Mouse (Mus musculus) skeletal muscle tissue, adult 2 months (tissue): ENCODE data around the gene Apex1.
"Not testable (repeated sequence)": the region's sequence is repeated elsewhere in the genome, so short reads cannot be mapped to it uniquely, and the experiment has no call there.

Experiments
- DNase-seq: peaks from one replicate; pipeline ENCODE4 v3.0.0-alpha.2; 2012; ENCODE audit warnings: low read depth, low spot score

The Apex1 gene

DNA sequence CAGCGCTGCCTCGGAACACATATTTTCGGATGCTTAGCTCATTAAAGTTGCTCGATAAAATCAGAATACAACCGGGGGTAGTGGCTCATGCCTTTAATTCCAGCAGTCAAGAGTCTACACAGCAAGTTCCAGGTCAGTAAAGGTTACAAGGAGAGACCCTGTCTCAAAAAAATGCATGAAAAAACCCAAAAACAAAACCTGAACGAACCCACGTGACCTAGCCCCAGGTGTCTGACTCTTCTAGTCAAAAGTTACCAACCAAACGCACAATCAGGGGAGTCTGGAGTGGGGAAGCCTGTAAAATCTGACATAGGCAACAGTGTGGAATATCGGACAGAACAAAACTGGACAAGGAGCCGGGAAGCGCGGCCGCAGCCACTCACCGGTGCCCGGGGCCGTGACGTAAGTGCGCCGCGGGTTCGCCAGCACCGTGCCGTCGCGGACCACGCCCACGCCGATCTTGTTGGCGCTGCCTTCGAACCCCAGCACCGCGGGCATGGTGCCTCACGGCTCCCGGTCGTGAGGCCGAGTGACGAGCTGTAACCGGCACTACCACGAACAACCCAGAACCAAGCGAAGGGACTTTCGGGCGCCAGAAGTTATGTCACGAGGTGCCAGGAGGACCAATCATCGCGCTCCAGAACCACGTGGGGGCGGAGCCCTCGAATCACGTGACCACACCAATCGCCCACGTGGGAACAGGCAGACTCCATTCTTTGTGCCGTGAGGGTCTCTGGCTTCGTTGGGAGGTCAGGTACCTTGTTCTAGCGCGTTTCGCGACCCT lies at the start of gene Apex1, which contains the start of gene Osgep:
Gene Apex1, plus strand, starts transcription at position 688 of the 784 bp plus-strand sequence.
Gene Osgep, minus strand, starts transcription at position 613 of the 784 bp plus-strand sequence.
- DNase-seq: peak; percentile 96

DNA sequence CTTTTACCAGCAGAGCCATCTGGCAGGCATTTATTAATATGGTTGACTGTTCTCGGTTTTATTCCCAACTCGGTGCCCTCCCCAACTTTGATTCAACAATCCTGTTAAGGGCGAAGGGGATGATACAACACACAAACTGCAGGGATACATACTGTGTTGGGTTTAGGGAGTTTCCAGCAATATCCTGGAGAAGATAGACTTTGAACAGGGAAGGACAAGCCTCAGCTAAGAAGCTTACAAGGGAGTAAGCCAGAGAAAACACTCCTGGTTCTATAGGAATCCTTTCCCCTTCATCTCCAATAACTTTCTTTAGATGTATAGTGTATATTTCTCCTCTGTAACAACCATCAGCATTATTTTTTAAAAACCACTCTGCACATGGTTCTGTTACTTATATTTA lies 49.6 kb upstream of the Apex1 start:
- no peak for DNase-seq

DNA sequence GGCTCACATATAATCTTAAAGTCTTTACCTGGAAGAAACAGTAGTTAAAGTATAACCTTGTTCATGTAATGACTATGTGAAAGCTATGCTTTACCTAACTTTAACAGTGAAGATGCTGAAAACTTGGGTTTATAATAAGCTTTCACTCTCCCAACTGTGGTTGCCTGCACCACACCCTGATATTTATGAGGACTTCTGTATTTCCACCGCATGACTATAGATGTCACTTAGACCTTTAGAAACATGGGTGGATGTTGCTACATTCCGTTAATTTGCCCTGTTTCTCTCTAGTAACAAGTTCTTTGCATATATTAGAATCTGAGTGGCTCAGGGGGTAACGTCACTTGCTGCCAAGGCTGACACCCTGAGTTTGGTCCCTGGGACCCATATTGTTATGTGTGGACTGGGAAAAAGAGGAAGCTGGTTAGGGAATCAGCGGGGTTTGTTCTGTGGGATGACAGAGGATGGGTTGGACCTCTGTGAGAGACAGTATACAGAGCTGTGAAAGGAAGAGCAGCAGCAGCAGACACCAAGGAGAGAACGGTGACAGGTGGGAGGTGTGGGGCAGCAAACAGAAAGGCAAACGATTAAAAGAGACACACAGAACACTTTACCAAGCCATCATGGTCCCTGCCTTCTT lies 49.1 kb upstream of the Apex1 start:
- no peak for DNase-seq

DNA sequence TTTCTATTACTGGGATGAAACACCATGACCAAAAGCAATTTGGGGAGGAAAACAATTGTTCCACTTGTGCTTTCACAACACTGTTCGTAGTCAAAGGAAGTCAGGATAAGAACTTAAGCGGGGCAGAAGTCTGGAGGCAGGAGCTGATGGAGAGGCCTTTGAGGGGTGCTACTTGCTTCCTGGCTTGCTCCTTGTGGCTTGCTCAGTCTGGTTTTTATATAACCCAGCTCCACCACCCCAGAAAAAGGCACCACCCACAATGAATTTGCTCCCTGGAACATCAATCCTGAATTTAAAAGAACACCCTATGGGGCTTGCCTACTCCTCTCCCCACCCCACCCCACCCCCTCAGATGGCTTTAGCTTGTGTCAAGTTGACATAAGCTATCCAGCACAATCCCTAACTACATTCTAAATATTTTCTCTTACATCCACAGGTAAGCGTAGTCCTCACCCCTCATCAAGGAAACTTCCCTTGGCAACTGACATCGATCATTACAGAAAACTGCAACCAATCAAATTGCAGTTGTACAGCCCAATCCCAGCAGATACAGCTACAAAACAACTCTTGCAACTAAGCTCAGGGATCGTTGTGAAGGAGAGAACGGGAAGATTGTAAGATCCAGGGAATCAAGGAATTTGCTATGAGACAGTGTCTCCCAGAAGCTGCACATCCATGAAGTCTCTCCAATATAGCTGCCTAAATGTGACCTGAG lies 48.4 kb upstream of the Apex1 start:
- no peak for DNase-seq

DNA sequence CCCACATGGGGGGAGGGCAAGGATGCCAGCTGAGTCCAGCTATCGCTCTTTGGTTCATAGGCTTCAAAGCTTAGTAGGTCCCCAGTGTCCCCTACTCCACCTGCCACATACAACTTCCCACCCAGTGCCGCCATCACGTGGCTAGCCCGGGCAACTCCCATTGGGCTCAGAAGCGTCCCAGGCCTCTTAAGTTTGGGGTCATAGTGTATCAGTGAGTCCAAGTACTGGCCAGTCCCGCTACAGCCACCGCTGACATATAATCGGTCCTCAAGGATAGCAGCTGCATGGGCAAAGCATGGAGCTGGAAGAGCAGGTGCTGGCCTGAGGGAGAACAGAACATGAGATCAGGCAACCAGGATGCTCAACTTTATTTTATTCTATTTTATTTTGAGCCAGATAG lies 33.1 kb upstream of the Apex1 start:
- no peak for DNase-seq

DNA sequence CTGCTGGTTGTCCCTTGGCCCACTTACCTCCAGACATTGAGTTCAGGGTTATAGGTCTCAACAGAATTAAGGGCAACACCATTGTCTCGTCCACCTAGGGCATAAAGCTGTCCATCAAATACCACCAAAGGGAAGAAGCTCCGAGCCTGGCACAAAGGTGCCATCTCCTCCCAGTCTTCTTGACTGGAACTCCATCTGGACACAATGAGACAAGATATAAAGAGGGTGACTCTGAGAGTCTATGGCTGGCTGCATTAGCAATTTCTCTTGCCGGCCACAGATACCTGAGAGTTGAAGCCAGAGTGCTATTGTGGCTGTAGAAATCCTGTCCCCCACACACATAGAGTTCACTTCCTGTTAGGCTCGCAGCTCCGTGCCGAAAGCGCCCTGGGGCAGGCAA lies 32.7 kb upstream of the Apex1 start:
- no peak for DNase-seq

DNA sequence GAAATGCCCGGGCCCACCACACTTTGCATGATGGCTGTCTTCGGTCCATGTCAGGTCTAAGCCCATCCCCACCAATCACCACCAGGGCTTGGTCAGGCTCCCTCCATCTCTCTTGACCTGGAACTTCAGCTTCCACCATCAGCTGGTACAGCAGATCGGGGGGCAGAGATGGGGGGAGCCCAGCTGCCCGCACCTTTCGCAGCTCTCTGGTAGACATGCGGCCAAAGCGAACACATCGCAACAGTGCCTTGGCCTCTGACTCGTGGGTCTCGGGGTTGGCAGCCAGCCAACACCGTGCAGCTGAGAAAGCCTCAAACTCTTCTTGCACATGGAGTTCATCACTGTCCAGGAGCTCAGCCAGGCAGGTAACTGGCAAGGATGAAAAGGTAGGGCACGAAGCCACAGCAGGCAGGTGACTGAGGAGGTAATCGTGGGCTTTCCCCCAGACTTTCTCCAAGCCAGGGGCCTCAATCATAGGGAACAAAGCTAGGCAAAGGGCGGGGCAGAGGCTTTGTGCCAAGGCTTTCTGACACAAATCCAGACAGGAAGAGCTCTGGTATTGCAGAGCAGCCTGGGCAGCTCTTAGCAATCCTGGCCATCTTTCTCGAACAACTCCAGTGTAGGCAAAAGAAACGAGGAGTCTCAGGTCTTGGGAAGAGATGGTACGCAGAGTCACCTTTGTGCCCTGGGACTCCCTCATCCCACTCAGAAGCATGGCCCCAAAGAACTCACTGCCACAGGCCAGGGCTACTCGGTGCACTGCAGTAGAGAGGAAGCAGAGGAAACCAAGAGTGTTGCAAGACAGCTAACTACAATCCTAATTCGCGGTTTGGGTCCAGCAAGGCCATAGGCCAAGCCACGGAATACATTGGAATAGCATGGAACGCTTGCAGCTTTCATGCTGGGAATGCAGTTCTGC lies 32.0 kb upstream of the Apex1 start:
- no peak for DNase-seq

DNA sequence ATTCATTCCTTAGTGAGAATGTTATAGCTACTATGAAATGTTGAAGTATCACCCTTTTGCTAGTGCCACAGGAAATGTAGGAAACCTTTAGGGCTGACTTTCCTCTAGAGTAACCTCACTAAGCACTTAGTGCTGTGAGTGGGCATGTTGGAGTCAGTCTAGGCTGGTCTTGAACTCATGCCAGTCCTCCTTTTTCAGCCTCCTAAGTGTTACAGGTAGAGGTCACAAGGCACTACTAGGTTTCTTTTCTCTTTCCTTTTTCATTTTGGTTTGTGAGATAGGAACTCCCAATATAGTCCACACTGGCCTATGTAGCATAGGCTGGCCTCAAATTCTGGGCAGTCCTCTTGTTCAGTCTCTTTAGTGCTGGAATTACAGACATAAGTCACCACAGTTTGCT lies 29.4 kb upstream of the Apex1 start:
- no peak for DNase-seq

DNA sequence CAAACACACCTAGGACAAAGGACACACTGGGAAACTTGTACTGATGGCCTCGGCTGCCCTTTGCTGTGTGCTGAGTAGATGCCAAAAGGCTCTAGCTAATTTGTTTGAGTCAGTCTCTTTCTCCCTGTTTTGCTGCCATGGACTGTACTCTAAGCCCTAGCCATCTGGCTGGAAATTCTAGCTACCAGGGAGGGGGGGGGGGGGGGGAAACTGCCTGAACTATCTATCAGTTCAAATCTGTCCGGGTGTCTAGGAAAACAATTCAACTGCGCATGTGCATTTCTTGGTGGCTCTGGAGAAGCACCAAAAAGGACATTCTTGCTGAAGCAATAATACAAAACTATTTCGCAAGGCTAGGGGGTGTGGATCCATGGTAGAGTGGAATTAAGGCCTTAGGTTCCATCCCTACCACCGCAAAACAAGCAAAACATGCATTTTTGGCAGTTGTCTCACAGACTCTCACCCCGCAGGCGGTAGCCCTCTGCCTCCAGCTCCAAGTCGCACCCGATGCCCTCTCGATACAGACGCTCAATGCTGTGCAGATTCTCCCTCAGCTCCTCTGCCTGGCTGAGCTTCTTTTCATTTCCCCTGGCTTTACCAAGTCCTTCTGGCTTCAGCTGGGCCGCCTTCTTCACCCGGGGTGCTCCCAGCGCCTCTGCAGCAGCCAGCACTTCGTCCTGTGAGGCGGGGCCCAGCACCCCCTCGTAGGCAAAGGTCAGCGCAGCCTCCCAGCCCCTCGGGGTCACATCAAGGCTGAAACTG lies 28.6 kb upstream of the Apex1 start:
- DNase-seq: peak; percentile 96

DNA sequence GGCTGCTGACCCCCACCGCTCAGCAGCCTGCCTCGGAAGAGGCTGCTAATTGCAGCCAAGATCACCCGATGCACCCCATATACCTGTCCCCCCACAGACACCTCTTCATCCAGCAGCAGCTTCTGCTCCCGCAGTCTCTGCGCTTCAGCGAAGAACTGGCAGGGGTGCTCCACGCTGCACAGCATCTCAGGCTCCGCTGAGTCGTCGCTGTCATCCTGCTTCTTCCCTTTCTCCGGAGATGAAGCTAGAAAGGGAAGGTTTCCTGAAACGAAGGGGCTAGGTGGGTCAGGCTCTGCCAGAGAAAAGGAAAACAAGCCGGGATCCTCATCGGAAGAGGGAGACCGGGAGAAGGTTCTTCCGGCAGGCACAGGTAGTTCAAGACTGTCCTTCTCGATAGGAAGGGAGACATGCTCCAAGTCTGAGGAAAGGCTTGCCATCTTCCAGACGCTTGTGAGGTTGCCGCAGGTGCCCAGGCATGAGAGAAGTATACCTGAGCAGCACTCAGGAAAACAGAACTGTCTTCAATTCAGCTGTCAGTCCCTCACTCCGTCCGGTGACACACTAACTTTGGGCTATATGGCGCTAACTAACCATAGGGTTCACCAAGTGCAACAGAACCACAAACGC lies 27.9 kb upstream of the Apex1 start:
- peak; percentile 37 for DNase-seq

DNA sequence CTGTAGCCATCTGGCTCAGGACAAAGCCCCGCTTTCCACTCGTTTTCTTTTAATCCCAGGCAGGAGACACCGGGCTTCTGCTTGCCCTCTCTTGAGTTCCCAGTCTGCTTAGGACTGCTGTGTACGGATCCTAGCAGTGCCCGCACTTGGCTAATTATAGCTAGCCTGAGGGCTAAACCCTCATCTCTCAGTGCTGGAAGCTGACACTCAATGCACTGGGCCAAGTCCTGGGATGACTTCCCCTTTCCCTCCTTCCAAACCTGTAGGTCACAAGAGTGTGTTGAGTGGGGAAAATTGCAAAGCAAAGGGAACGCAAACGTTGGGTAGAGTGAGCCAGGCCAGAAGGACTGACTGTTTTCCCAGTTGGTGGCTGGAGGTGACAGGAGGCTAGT lies 27.4 kb upstream of the Apex1 start, which contains the start of gene Klhl33:
Gene Klhl33, minus strand, starts transcription at position 134 of the 392 bp plus-strand sequence.
- DNase-seq: peak; percentile 85

DNA sequence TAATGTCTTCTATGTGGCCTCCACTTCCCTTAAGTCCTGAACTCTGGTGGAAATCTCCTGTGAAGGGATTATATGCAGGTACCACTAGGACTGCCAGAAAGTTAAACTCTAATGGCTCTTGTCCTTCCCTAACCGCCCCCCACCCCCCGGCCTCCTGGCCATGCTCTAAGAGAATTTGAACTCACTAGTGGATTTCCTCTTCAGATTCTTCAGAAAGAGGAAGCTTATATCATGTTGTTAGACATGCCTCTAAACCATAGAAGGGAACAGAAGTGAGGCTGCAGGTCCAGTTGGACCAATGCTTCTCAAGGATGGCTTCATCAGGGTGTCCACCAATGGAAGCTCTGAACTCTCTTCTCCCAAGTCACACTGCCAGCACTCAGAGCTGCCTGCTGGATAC lies 26.8 kb upstream of the Apex1 start:
- DNase-seq: not testable (repeated sequence)

DNA sequence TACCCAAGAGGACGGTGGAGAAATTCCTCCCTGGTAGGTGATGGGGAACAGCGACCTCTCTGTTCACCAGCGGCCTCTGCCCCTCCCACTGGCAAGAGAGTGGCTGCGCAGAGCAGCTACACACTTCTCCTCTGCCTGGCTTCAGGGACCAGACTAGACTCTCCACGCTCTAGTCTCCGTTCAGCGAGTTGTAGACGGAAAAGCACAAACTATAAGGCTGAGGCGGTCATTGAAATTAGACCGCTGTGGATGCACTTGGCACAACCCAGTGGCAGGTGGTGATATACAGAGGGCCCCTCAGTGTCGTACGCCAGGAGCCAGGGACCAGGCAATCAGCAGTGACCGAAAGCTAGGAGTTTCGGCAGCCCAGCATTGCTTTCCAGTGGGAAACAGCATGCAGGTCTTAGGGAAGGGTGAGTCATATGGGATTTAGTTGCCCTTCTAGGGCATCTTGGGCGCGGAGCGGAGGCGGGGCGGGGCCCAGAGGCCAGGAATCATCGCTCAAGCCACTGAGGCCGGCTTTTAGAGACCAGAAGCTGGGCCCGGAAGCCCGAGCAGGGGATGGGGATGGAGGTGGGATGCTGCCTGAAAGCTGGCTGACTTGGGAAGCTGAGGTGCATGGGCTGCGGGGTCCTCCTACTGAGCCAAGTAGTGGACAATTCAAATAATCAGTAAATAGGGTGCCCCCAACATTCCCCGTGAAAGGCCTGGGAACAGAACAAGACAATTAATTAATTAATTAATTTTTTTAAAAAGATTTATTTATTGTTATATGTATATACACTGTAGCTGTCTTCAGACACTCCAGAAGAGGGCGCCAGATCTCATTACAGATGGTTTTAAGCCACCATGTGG lies 20.6 kb upstream of the Apex1 start:
- peak; percentile 49 for DNase-seq

DNA sequence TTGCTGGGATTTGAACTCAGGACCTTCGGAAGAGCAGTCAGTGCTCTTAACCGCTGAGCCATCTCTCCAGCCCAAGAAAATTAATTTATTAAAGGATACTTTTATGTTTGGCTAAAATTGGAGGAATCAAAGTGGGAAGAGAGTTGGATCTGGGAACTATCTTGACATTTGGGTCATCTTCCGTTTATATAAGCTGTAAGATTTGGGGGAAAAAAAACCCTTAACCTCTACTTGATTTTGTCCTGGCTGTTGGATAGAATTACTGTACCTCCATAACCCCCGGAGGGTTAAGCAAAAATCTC lies 20.0 kb upstream of the Apex1 start:
- no peak for DNase-seq

DNA sequence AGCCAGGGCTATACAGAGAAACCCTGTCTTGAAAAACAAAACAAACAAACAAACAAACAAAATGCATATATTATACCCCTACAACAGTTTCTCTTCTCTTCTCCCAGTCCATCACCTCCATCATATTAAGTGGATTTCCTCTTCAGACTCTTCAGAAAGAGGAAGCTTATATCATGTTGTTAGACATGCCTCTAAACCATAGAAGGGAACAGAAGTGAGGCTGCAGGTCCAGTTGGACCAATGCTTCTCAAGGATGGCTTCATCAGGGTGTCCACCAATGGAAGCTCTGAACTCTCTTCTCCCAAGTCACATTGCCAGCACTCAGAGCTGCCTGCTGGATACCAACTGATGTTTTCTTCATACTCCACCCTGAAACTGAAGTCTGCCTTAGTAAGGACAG lies 19.4 kb upstream of the Apex1 start:
- not testable (repeated sequence) for DNase-seq

DNA sequence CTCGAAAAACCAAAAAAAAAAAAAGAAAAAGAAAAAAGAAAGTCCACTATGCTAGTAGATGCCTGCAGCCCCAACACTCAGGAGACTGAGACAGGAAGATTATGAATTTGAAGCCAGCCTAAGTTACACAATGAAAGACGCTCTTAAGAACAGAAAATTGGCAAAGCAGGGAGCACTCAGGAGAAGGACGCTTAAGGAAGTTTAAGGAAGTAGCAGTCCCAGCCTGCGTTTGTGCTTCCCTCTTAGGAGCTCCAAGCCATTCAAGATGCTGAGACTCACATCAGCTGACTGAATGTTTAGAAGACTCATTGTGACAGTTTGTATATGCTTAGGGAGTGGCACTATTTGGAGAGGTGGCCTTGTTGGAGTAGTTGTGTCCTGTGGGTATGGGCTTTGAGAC lies 16.6 kb upstream of the Apex1 start:
- no peak for DNase-seq

DNA sequence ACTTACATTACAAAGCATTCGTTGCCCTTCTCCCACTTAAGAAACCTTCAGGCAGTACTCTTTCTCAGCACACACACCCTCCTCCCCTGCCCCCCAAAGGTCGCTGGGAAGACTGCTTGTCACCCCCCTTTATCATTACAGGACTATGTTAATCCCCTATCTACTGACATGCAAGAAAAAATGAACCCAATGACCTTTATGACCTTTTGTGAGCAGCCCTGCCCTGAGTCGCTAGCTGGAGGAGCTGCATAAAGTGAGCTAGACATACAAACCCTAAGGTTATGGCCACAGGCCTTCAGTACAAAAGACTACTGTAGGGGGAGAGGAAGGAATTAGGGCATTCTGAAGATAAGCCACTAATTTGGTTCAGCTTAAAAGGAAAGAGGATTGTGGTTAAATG lies 13.4 kb upstream of the Apex1 start:
- no peak for DNase-seq

DNA sequence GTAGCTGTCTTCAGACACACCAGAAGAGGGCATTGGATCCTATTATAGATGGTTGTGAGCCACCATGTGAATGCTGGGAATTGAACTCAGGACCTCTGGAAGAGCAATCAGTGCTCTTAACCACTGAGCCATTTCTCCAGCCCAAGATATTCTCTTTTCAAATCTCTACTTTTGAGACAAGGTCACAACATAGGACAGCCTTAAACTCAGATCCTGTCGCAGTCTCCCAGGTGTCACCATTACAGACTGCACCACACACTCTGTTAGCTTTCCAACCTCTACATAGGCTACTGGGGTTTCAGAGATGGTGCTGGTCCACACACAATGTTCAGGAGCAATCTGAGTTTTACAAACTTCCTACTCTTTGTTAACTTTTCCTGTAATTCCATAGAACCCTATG lies 1.3 kb upstream of the Apex1 start:
- DNase-seq: not testable (repeated sequence)

DNA sequence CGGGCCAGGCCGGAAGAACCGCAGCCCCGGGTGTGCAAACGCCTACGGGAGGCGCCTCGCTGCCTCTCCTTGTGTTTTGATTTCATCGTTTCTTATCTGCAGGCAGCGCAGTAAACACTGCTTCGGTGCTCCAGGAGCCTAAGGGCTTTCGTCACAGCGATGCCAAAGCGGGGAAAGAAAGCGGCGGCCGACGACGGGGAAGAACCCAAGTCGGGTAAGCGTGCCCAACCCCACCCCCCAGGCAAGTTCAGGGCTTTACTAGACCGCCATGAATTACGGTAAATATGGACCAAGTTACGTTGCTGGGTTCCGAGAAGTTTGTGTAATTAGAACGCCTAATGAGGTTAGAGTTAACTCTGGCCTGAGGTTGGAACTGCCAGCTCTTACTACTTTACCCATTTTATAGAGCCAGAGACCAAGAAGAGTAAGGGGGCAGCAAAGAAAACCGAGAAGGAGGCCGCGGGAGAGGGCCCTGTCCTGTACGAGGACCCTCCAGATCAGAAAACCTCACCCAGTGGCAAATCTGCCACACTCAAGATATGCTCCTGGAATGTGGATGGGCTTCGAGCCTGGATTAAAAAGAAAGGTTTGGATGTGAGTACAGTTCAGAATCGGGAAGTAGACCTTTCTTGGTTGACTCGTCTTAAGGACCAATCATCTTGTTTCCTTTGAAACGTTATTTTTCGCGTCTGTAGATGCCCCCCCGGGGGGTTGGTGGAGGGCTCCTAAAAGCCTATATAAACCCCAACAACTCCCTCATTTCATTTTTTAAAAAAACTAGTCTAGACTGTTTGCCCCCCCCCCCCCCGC lies 548 bp downstream of the Apex1 start:
- no peak for DNase-seq
